Mouse (Mus musculus) cortical plate, adult 2 months (tissue): Measurements from ENCODE around the gene Clip2. TPM values are rescaled to one million over a fixed set of nuclear protein-coding genes. Genes with fewer than 3 reads are reported as not detected.
A peak's percentile ranks its signal among the peaks of the same experiment; 100 is the strongest.

Experiments used
- H3K27ac ChIP-seq: fragments of 200-500 bp; 2 replicates; pipeline ENCODE4 v1.5.1; 2012; ENCODE audit warnings: low read length, control low read depth, inconsistent platforms; ENCODE audit not compliant: insufficient read depth
- H3K4me1 ChIP-seq: fragments of 200-500 bp; 2 replicates; pipeline ENCODE4 v1.6.1; 2011; ENCODE audit warnings: low read length; ENCODE audit not compliant: control insufficient read depth, insufficient read depth
- H3K4me3 ChIP-seq: fragments of 200-500 bp; 2 replicates; pipeline ENCODE4 v1.5.1; 2011; ENCODE audit warnings: mild to moderate bottlenecking, low read length, control low read depth; ENCODE audit not compliant: insufficient read depth
- CTCF ChIP-seq: fragments of 200-500 bp; IDR thresholded peaks from 2 replicates; pipeline ENCODE4 v1.5.1; 2011; ENCODE audit warnings: mild to moderate bottlenecking, control low read depth, low read length; ENCODE audit not compliant: insufficient read depth; ENCODE audit errors: extremely low read depth
- POLR2A ChIP-seq: fragments of 200-500 bp; IDR thresholded peaks from 2 replicates; pipeline ENCODE4 v1.6.1; 2011; ENCODE audit warnings: mild to moderate bottlenecking, low read length, control low read depth; ENCODE audit not compliant: insufficient read depth; ENCODE audit errors: extremely low read depth
- polyA plus RNA-seq: library from polyadenylated mRNA; depleted of rRNA; stranded (reverse); fragments of >200 nt; gene quantifications from 2 replicates; pipeline ENCODE4 v1.2.3, GENCODE M21; 2012; rRNA removed

Clip2 gene
- 74.1 and 77.0 TPM in 2 replicates for polyA plus RNA-seq

DNA sequence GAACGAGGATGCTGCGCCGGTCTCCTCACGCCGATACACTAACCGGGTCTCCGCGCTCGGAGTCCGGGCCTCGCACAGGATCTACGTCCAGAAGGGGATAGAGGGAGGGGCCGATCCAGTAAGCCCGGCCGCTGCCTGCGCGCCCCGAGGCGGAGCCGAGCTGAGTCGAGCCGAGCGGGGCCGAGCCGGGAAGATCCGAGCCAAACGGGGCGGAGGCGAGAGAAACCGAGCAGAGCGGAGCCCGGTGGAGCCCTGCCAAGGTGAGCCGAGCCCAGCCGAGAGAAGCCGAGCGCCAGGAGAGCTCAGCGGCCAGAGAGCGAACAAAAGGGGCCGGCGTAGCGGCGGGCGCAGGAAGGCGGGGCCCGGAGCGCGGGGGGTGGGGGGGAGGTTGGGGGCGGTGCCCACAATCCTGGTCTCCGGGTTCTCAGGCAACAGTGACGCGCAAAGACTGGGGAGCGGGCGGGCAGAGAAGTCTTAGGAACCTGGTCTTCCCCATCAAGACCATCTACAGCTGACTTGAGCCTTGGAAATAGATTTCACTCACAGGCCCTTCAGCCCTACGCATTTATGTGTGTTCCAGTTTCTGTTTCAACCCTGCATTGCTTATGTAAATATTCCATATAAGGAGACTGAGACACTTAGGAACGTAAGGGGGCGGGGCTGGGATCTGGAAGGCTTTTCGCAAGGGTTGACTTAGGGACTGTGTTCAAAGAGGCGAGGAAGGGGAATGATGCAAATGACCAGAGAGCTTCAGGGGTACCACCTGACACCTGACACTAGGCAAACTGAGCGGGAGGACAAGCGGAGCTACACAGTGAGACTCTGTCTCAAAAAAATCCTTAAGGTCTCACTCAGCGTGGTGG lies at the start of gene Clip2:
Gene Clip2, minus strand, starts transcription at position 325 of the 863 bp plus-strand sequence.
- Histone ChIP-seq H3K4me3 (peak within 1 kb of the TSS; percentile 98), H3K27ac (peak within 1 kb of the TSS; percentile 99), H3K4me1 (peaks cover 14% of the 10 kb centered on the region)
- TF ChIP-seq CTCF (no peak), POLR2A (peak; percentile 37; the same call in 1 of the 2 replicates)

DNA sequence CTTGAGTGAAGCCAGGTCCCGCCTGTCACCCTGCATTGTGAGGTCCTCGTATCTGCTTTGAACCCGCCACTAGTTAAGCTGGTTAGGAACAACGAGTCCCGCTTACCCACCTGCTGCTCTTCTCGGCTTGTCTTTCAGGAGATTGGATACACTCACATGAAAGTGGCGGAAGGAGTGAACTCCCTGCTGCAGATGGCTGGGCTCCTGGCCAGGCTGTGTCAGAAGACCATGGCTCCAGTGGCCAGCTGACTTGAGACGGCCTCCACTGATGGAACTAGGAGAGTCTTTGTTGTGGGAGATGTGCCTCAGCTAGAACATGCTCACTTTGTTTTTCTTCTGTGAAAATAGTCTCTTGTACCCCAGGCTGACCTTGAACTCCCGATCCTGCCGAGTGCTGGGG lies 45.5 kb upstream of the Clip2 start:
- Histone ChIP-seq H3K27ac (0 out of 2 replicates have a peak overlapping the region, but pooled peaks have one; percentile 11), H3K4me1 (no peaks in the 10 kb centered on the region), H3K4me3 (no peak overlapping the region)
- TF ChIP-seq POLR2A (no peak), CTCF (no peak)

DNA sequence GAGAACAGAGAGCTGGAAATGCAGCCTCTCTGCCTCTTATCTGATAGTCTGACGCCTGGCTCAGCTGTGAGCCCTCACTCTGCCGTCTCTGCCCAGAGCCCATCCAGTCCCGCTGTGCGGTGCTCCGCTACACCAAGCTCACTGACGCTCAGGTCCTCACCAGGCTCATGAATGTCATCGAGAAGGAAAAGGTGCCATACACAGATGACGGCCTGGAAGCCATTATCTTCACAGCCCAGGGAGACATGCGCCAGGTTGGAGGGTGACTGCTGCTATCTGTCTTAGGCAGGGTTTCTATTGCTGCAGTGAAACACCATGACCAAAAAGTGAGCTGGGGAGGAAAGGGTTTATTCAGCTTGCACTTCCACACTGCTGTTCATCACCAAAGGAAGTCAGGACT lies 40.9 kb upstream of the Clip2 start:
- TF ChIP-seq CTCF = no peak
- no peak for TF ChIP-seq POLR2A
- H3K4me1 ChIP-seq = no peaks in the 10 kb centered on the region
- no peak overlapping the region for H3K27ac ChIP-seq
- H3K4me3 ChIP-seq = no peak overlapping the region

DNA sequence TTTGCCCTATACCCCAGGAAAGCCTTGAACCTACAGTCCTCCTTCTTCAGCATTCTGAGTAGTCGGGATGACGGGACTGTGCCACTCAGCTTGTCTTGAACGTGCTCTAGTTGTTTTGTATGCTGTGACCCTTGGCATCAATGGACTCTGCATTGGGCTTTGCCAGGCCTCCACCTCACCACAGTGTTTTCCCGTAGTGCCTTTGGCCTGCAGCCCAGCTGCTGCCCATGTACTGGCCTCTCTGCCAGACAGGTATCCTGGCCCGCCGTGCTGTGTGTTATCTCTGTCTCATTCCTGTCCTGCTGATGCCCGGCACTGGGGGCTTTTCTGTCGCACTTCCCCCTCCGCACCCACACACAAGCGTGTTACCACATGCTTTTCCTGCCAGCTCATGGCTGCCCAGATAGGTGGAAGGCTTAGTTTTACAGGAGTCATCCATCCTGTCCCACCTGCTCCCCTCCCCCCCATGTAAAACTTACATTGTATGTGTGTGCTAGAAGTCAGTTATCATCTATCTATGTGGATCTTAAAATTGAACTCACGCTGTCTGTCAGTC lies 39.9 kb upstream of the Clip2 start:
- Histone ChIP-seq H3K27ac (no peak overlapping the region), H3K4me3 (no peak overlapping the region), H3K4me1 (no peaks in the 10 kb centered on the region)
- TF ChIP-seq CTCF = no peak
- TF ChIP-seq POLR2A = no peak

DNA sequence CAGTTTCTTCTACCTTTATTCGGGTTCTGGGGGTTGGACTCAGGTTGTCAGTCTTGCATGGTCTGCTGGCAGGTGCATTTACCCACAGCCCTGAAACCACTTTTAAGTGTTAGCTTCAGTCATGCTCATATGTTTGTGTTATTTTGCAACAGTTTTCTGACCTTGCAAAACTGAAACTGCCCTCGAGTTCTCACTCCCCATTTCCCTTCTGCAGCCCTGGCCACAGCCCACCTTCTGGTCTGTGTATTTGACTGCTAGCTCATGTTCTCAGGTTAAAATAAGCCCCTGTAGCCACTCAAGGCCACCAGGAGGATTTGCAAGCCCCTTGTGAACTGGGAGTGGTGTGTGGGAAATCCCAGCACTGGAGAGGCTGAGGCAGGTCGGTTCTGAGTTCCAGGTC lies 37.7 kb upstream of the Clip2 start:
- Histone ChIP-seq H3K4me3 (no peak overlapping the region), H3K4me1 (no peaks in the 10 kb centered on the region), H3K27ac (no peak overlapping the region)
- no peak for TF ChIP-seq CTCF
- TF ChIP-seq POLR2A = no peak

DNA sequence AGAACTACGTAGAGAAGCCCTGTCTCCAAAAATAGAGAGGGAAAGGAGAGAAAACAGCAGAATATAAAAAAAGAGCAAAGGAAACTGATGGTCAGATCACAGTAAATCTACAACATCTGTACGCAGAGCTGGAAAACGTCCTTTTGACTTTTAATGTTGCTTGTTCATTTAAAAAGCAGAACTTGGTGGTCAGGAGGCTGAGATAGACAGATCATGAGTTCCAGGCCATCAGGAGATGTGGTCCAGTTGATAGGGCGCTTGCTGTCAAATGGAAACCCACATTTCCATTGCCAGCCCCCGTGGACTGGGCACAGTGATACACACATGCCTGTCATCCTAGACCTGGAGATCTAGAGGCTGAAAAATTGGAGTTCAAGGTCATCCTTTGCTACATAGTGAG lies 32.6 kb upstream of the Clip2 start:
- no peak overlapping the region for H3K4me3 ChIP-seq
- H3K27ac ChIP-seq = no peak overlapping the region
- TF ChIP-seq POLR2A (no peak), CTCF (no peak)
- H3K4me1 ChIP-seq = no peaks in the 10 kb centered on the region

DNA sequence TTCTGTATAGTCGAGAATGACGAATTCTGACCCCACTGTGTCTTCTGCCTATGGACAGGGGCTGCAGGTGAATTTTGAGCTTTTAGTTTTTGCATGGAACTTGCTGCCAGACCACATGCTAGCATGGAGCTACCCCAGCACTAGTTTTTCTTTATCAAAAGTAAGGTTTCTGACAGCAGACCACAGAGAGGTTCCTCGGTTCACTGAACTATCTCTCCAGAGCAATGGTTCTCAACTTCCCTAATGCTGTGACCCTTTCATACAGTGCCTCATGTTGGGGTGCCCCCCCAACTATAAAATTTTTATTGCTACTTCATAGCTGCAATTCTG lies 31.6 kb upstream of the Clip2 start:
- Histone ChIP-seq H3K27ac (no peak overlapping the region), H3K4me1 (no peaks in the 10 kb centered on the region), H3K4me3 (no peak overlapping the region)
- TF ChIP-seq CTCF (no peak), POLR2A (no peak)

DNA sequence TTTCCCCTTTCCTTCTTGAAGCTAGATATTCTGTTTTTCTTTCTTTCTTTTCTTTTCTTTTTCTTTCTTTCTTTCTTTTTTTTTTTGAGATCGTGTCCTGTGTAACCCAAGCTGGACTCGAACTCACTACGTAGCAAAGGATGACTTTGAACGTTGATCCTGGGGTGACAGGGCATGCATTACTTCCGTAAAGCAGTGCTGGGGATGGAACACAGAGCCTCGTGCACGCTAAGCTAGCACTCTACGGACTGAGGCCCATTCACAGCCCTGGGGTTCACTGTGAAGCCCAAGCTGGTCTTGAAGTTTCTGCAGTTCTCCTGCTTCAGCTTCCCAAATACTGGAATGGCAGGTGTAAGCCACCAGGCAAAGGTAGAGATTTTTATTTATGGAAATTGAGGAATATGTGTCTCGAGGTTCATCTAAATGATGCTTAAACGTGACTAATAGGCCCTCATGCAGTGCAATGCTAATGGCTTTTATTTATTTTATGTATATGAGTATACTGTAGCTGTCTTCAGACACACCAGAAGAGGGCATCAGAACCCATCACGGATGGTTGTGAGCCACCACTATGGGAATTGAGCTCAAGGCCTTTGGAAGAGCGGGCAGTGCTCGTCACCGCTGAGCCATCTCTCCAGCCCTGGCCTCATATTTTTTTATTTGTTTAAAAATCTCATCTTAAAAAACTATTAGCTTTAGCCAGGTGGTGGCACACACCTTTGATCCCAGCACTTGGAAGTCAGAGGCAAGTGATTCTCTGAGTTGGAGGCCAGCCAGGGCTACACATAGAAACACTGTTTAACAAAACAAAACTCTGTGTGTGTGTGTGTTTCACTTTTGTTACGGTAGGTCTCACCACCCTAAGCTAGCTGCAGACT lies 31.0 kb upstream of the Clip2 start:
- Histone ChIP-seq H3K4me3 (peak overlapping the region; percentile 71), H3K27ac (no peak overlapping the region), H3K4me1 (no peaks in the 10 kb centered on the region)
- TF ChIP-seq CTCF (no peak), POLR2A (no peak)

DNA sequence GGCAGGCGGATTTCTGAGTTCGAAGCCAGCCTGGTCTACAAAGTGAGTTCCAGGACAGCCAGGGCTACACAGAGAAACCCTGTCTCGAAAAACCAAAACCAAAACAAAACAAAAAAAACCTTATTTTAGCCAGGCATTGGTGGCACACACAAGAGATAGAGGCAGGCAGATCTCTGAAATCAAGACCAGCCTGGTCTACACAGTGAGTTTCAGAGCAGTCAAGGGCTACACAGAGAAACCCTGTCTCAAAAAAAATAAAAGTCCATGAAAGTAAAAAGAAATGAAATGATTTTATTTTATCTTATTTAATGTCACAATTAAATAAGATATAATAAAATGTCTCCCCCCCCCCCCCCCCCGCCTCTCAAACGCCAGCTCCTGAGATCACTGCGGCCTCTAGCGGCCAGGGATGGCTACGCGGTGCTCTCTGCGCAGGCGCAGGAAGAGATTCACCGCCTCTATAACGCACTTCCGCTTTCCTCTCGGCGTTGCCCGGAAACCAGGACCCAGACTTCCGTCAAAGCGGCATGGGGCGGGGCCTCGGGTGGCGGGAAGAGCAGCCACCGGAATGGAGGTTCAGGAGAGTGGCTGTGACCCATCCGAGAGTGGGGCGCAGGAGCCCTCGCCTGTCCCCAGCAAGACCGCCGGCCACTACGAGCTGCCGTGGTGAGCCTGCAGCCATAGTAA lies 30.1 kb upstream of the Clip2 start:
- no peaks in the 10 kb centered on the region for H3K4me1 ChIP-seq
- TF ChIP-seq CTCF = peak; percentile 68
- TF ChIP-seq POLR2A = peak; percentile 58; the same call in 1 of the 2 replicates
- H3K4me3 ChIP-seq = peak overlapping the region; percentile 71
- no peak overlapping the region for H3K27ac ChIP-seq
